Mouse (Mus musculus) frontal cortex, postnatal 14 days (tissue): ENCODE measurements around the gene Fbxl5.

Experiments used
- DNase-seq, 2 experiments: peaks; one replicate each; pipeline ENCODE4 v3.0.0; 2022; ENCODE audit warnings: low spot score in 2 of 2

The Fbxl5 gene

DNA sequence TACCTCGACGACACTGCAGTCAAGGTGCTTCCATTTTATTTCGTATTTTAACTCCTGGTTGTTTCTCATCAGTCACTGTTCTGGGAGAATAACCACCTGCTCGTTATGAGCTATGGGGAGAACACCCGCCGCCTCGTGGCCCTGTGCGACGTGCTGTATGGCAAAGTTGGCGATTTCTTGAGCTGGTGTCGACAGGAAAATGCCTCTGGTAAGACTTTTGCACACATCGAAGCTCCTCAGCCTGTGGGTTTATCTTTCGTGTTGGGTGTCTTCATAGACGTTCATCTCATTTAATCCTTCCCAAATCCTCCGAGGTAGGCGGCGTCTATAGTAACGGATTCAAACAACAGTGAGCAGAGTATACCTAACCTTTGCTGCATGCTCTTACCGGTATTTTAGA is at the start of gene Fbxl5:
Gene Fbxl5, minus strand, starts transcription at position 101 of the 400 bp plus-strand sequence.
- DNase-seq: no peak

DNA sequence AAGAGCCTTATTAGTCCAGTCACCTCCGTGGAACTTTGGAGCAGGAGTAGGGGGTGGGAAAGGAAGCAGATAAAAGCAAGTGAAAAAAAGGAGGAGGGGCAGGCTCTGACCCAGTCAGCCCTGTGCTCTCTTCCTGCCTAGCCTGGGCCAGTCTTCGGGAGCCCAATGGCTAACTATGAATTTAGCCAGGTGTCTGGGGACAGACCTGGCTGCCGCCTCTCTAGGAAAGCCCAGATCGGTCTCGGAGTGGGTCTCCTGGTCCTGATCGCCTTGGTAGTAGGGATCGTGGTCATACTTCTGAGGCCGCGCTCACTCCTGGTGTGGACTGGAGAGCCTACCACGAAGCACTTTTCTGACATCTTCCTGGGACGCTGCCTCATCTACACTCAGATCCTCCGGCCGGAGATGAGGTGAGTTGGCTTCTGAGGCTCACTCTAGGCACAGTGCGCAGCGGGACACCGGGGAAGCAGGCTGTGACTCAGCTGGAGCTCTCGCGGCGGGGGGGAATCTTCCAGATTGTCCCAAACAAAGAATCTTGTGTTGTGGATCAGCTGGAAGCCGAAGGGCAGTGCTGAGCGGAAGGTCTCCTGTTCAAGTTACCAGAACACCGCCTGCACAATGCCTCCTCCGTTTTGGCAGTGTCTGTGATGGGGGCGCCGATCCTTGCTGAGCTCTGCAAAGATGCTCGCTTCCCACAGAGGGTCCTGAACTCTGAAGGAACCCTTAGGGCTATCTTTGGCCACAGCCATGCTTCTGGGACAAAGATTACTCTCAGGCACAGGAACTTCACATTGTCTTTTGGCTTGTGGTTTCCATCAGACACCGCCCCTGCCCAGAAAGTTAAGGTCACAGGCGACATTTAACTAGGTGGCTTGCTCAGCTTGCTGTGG is 47.5 kb upstream of the Fbxl5 start:
- peak in 1 of 2 experiments; percentile 21 for DNase-seq

DNA sequence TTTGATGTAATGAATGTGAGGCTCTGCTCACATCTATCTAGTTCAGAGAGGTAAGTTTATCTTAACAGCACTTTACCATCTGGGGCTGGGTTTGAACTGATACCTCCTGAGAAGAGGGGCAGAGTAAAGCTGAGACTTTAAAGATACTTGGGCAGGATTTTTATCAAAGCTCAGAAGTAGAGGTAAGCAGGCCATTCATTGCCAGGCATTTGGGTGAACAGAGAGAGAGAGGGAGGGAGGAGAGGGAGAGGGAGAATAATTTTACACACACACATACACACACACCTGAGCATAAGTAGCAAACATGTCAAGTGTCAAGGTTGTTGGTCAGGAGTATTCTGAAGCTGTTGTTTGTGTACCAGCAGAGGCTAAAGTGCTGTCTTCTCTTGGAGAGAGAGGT is 46.8 kb upstream of the Fbxl5 start, which contains the start of gene Cd38:
Gene Cd38, plus strand, starts transcription at position 301 of the 400 bp plus-strand sequence.
- no peak for DNase-seq

DNA sequence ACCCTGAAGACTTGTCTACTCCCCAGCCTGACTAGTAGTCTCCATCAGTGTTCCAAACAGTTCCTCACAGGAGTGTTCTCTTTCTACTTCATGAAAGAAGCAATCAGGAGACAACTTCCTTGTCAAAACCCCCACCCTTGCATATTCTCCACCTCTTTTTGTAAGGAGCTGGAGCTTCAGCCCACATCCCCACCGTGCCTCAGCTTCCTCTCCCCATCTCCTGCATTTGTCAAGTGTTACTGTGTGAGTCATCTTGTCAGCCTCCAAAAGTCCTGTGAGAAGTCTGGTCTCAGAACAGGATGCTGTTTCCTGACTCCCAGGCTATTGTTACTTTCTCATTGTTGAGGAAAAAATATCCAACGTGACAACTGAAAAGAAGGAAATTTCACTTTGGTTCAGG is 43.9 kb upstream of the Fbxl5 start:
- no peak for DNase-seq

DNA sequence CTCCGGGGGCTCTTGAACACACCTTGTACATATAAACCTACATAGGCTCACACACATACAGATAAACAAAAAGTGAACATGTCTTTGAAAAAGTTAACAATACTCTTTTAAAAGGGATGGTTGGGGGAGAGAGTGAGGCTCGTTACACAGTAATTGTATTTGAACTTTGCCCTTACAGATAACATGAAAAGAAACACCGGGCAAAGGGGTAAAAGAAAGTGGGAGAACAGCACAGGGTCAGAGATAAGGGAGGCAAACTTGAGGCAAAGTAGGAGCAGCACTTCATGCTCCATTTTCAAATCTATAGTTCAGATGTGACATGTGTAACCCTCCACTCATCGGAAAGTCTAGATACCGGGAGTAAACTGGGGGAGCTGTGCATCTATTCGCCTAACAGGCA is 42.2 kb upstream of the Fbxl5 start:
- no peak for DNase-seq

DNA sequence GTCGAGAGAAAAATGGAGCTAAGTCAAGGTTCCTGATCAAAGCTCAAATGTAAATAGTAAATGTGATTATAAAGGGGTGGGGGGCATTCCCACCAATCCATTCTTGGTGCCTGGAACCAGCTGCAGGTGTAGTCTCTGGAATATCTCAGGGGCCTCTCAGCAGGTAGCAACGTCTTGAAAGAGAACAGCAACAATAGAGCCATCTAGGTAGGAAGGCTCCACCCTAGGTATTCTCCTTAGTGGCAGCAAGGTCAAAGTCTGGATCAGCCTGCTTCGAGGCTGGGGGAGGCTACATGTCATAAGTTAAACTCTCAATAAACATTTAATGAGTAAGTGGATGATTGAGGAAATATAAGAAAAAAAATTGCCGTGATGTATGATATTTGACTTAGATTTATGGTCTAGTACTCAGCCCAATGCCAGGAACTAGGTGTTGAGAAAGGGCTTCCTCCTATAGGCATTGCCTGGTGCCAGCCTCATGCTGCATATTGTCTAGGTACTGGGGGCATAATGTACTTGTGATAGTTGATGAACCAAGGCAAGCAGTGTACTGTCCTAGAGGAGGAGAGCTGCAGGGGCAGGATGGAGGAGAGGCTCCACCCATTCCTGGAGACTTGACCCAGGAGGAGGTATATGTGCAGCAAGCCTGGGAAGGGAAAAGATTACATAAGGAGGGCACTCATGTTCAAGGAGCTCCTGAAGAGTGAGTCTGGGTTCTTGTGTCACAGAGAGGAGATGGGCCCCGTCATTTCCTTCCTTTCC is 39.4 kb upstream of the Fbxl5 start:
- no peak for DNase-seq

DNA sequence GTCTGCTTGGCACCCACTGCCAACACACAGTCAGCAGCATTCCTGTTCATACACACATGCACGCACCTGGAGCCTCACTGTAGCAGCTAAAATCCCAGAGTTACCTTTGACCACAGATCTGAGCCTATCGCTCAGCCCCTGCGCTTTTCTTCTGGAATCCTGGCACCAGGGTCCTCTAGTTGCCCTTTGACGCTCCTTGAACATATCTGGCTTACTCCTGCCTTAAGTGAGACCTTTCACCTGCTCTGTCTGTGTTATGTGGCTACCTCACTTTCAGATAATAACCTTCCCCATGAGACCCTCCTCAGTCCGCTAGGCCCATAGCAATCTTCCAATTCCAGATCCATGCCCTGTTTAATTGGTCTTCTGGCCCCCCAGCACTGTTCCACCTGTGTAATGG is 38.7 kb upstream of the Fbxl5 start:
- no peak for DNase-seq

DNA sequence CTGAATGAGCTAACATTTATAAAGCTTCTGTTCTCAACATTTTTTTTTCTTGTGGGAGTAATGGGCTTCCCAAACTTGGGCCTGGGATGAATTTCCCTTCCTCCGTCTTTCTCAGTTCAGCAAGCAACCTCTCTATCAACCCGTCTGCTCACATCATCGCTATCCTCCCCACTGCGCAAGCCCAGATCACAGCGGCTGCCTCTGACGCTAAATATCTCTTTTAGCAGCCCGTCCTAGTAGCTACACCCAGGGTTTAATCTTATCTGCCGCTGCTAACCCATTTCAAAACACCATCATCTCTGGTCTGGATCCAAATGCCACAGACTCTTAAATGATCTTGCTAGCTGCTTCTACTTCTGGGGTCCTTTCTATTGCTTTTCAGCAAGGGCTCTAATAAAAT is 38.2 kb upstream of the Fbxl5 start:
- DNase-seq: no peak

DNA sequence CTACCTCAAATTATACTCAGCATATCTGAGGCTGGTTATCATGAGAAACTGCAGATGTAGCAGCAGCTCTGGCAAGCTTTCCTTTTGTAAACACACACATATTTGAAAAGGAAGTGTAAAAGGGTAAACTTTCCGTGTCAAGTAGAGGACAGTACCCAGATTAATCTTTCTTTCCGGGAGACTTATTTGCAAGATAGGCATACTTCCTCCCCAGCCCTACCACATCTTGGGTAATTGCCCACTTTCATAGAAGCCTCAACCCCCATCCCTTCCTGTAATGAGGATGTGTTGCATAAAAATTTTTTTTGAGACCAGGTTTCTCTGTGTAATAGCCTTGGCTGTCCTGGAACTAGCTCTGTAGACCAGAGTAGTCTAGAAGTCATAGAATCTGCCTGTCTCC is 34.3 kb upstream of the Fbxl5 start:
- DNase-seq: no peak

DNA sequence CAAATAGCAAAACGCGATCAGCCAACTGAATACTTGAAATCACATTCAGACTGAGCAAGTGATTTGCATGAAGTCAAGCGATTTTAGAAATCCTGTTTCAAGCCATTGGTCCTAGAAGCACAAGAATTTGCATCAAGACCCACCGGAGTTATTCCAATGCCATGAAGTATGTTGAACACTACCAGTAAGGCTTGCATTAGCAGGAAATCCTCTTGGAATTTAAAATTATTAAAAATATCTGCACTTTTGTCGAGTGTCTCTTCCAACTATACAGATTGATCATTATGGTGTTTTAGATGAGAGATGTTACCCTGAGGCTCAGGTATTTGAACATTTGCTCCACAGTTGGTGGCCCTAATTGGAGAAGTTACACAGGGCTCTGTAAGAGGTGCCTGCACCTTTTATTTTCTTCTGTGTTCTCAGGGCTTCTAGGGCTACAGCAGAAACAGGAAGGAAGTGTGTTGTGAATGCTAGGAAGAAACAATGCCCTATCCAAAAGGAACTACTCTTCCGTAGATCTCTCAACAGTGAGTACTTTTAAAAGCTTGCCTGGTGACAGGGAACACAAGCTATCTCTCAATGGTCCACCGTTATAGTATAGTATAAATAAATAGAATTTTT is 32.5 kb upstream of the Fbxl5 start:
- no peak for DNase-seq

DNA sequence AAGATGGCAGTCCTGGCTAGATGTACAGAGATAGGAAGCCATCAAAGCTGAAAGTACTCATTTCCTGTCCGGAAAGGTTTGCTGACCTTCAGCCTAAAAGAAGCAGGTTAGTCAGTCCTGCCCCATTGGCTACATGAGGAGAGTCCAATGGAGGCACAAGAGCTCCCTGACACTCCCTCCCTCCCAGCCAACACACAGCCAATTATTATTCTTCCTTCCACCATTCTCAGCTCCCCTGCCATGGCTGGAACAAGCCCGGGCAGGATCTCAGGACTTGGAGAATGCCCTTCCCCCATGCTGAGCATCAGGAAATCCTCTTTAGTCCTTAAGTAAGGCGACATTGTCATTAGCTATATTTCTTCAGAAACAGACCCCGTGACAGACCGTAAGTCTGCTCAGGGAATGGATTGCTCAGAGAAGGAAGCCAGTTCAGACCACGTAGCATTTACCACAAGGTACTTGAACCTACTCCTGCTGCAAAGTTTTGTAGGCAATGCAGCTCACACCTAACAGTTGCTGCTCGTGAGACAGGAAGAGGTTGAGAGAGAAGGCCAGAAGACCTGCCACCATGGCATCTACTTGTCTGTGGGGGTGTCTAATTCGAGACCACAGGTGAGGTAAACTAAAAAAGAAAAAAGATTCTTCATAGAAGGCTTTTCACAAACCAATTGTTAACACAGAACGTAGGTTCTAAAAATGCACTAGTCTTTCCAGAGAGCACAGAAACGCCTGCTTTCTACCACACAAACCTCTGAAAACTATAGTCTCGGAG is 31.8 kb upstream of the Fbxl5 start:
- DNase-seq: no peak

DNA sequence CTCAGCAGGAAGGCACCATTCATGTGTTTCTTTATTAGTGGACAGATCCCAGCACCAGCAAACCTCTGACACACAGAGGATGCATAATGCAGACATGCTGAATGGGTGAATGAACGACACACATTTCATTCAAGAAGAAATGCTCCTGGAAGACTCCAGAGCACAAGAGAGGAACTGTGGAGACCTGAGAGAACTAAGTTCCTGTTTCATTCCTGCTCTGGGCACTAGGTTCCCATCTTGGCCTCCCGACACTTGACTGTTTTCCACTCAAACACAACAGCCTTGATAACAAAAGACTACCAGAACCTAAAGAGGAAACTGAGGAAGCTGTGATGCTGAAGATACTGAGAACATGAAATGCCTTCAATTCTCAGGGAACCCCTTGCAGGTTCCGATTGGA is 26.8 kb upstream of the Fbxl5 start:
- DNase-seq: no peak

DNA sequence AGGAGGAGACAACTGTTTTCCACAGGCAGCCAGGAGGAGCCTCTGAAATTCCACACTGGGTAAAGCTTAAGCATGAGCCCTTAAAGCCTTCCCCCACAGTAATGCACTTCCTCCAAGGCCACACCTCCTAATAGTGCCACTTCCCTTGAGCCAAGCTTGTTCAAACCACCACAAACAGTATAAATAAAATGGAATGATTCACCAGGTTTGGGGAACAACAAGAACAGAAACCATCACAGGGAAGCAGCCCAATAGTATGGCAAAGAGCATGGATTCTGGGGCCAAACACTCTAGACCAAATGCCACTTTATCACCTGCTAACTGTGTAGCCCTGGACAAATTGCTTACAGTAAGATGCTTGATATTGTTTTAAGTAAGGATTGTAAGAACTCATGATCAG is 26.1 kb upstream of the Fbxl5 start:
- no peak for DNase-seq

DNA sequence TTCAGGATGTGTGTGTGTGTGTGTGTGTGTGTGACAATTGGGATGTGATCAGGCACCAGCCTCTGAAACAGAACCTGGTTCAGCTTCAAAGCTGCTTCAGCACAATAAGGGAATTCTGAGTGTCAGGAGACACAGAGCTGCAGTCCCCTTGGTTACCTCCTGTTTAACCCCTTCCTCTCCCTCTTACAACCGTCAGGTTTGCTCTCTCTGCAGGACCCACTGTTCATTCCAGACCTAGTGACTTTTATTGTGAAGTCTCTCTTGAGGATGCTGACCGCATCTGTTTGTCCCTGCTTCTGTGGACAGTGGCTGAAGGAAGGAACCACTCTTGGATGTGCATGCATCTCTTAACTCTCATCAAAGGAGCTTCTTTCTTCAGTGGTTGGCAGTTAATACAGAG is 24.8 kb upstream of the Fbxl5 start:
- DNase-seq: no peak

DNA sequence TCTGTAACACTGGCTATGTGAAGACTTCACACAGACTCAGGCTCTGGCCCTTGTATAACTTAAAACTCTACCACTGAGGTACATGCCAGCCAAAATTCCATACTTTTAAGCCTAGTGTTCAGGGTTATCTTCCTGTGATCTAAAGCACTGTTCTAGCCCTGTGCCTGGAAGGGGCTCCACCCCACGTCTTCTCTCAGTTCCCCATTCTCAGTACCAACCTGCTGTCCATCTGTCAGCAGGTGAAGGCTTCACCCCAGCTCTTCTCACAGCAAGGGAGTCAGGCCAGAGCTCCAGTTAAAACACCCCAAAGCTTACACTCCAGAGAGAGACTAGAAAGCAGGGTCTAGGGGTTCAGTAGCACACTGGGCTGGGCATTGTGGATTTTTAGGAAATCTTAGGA is 24.2 kb upstream of the Fbxl5 start:
- DNase-seq: no peak

DNA sequence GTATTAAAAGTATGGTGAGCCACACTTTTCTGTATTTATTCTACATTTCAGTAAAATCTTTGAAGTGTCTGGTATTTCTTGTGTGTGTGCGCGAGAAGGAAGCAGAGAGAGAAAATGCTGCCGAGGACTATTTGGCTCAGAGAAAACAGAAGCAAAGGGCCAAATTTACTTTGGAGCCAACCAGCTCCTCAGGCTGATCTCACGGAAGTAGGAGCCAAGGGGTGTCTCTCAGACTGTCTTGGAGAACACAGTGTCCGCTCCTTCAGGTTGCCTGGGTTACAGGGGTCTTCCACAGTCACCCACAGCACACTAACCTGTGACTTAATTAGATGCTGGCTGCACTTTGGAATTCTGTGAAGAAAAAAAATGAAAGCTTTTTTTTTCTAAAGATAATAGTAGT is 23.6 kb upstream of the Fbxl5 start:
- DNase-seq: no peak

DNA sequence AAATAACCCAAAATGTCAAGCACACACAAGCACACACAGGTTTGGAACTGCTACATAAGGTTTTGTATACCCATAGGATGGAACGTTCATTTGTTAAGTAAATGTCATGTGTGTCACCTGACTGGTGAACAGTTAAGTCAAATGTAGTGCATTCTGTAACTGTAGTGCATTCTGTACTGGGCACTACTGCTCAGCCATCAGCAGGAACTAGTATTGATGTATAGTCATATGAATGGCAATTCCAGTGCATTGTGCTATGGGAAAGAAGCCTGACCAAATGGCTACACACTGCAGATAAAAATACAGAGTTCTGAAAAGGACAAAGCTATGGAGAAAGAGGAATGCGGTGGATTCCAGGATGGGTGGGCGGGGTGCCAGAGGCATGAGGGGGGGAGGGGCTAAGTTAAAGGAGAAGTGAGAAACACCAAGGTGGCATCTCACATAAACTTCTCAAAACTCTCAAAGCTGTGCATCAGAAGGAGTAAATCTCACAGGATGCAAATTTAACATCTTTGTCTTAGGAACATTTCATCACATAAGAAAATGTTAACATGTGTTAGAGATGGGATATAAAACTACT is 21.2 kb upstream of the Fbxl5 start:
- DNase-seq: no peak

DNA sequence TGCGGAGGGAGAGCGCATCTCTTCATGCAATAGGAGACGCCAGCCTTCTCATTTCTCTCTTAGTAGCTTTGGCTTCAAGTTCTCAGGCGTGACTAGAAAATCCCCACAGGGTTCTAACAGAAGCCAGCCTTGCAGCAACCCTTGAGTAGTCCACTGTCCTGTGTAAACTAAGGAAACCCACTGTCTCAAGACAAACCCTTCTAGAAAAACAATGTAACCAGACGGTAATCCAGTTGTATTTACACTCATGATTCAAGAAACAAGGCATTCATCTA is 20.5 kb upstream of the Fbxl5 start:
- DNase-seq: no peak

DNA sequence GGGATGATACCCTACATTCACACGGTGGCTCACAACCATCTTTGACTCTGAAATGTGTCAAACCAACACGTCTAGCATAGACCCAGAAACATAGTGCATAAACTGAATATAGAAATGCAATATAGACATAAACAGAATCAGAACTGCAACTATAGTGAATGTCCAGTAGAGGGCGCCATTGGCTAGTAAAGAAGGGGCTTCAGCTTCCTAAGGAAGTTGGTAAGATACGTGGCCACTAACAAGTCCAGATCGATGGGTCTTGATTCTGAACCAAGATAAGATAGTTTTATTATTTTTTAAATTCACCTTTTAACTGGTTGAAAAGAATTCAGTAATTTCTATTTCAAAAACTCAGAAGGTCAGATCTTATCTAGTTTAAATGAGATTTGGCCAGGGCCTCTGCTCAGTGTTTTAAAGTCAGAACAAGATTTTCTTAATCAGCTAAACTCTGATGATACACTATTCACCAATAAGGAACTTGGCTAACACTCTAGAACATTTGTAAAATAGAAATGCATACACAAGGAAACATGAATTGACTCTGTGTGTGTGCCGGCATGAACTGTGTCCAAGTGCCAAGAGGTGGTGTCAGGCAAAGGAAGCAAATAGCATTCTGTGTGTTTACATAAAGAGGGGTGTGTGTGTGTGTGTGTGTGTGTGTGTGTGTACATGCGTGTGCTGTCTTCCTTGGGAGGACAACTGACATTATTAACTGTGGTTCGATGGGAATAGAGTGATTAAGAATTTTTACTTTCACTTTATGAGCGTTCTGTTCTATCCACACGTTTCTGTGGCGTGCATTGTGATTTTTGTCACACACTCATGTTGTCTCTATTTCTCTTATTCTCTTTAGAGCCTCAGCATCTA is 19.9 kb upstream of the Fbxl5 start:
- peak in 1 of 2 experiments; percentile 31 for DNase-seq

DNA sequence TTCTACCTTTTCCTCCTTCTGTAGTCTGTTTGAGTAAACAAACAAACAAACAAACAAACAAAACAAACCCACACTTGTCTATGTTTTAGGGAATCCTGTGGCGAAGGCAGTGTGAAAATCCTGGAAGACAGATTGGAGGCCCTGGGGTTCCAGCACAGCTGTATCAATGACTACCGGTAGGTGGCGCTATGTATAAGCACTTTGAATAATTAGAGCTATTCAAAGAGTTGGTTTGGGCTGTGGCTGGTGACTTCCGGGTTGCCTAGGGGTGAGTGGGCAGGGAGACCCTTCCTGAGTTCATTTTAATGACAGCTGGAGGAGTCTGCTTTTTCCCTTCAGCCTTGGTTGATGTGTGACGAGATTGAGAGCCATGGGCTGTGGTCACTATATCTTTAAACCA is 15.9 kb upstream of the Fbxl5 start:
- peak in 1 of 2 experiments; percentile 20 for DNase-seq

DNA sequence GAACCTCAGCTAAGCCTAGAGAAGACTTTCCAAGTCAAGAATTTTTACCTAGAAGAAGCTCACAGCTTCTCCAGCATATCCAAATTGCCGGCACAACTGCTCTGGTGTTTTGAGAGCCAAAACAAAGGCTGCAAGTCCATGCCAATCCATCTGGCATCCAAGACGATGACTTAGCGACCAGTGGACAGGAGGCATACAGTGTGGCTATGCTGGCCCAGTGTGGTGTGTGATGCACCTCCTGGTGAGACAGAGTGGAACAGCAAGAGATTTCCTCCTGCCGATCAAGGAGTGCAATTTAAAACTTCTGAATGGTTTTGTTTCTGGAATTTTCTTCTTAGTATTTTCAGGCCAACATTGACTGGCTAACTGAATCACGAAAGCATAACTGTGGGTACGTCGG is 15.2 kb upstream of the Fbxl5 start:
- DNase-seq: no peak
